Mouse (Mus musculus) forebrain, embryonic 10.5 days (tissue): Measurements from ENCODE around the gene Cdv3. TPM values are rescaled to one million over a fixed set of nuclear protein-coding genes. Genes with fewer than 3 reads are reported as not detected.

ENCODE experiments used
- DNase-seq: peaks from one replicate; pipeline ENCODE4 v3.0.0-alpha.2; 2017; ENCODE audit warnings: low spot score; ENCODE audit errors: extremely low spot score
- H3K27ac ChIP-seq: fragments of 300-500 bp; sonication (generic); 2 replicates; pipeline ENCODE4 v1.5.1; 2016; ENCODE audit warnings: mild to moderate bottlenecking
- H3K27me3 ChIP-seq: fragments of 300-500 bp; sonication (generic); 2 replicates; pipeline ENCODE4 v1.6.1; 2016; ENCODE audit warnings: mild to moderate bottlenecking; ENCODE audit not compliant: poor library complexity, severe bottlenecking
- H3K36me3 ChIP-seq: fragments of 300-500 bp; sonication (generic); replicated peaks from 2 replicates; pipeline ENCODE4 v1.6.1; 2016; ENCODE audit warnings: mild to moderate bottlenecking, moderate library complexity
- H3K4me1 ChIP-seq: fragments of 300-500 bp; sonication (generic); 2 replicates; pipeline ENCODE4 v1.6.1; 2016
- H3K4me3 ChIP-seq: fragments of 300-500 bp; sonication (generic); 2 replicates; pipeline ENCODE4 v1.5.1; 2016; ENCODE audit warnings: mild to moderate bottlenecking, moderate library complexity
- H3K9me3 ChIP-seq: fragments of 300-500 bp; sonication (generic); 2 replicates; pipeline ENCODE4 v1.6.1; 2016; ENCODE audit warnings: mild to moderate bottlenecking, moderate library complexity
- WGBS: fragments of 180-500 bp; shearing (Covaris S2); methylation state at CpG from one replicate; pipeline ENCODE4 v1.1.7; 2016; 5-methylcytosine and 5-hydroxymethylcytosine counted together
- polyA plus RNA-seq: library from polyadenylated mRNA; unstranded; fragments of >200 nt; fragmentation: Nextera tagmentation; extraction: Ambion mirVana; gene quantifications from 2 replicates; pipeline ENCODE4 v1.2.1, GENCODE M21; 2016

The Cdv3 gene
- polyA plus RNA-seq, 1 experiment from 2014 or later: 213 TPM

- Histone ChIP-seq H3K27me3 (no peaks in the 10 kb centered on the region), H3K4me1 (peaks cover 28% of the 10 kb centered on the region), H3K4me3 (no peak overlapping the region), H3K9me3 (no peaks in the 10 kb centered on the region), H3K36me3 (peaks cover 81% of the 10 kb centered on the region), H3K27ac (no peak overlapping the region)
- WGBS: 91% methylated on average over 6 of the region's 6 CpGs
- DNase-seq: no peak
These were observed 55.8 kb downstream of the Cdv3 start for GRCm38 (mm10) chr9:103309832-103310231.

GRCm38 (mm10) chr9:103305332-103306041 is 60.2 kb downstream of the Cdv3 start:
- peaks cover 39% of the 10 kb centered on the region for H3K36me3 ChIP-seq
- H3K27ac ChIP-seq: peak overlapping the region; percentile 98
- DNase-seq: no peak
- under 1% methylated on average over 40 of the region's 40 CpGs for WGBS
- peaks cover 35% of the 10 kb centered on the region for H3K4me1 ChIP-seq
- H3K4me3 ChIP-seq: peak overlapping the region; percentile 94
- H3K9me3 ChIP-seq: no peaks in the 10 kb centered on the region
- no peaks in the 10 kb centered on the region for H3K27me3 ChIP-seq

GRCm38 (mm10) chr9:103304927-103305326 is 60.7 kb downstream of the Cdv3 start, which contains the start of the genes 1300017J02Rik and Topbp1:
TSS of gene 1300017J02Rik (minus strand) at chr9:103305082.
TSS of gene Topbp1 (plus strand) at chr9:103305215.
- H3K4me3 ChIP-seq: peak within 1 kb of the TSS; percentile 94
- H3K27me3 ChIP-seq: no peaks in the 10 kb centered on the region
- peaks cover 33% of the 10 kb centered on the region for H3K36me3 ChIP-seq
- peaks cover 35% of the 10 kb centered on the region for H3K4me1 ChIP-seq
- H3K27ac ChIP-seq: peak within 1 kb of the TSS; percentile 98
- H3K9me3 ChIP-seq: no peaks in the 10 kb centered on the region
- peak; percentile 95 for DNase-seq
- under 1% methylated on average over 49 of the region's 49 CpGs for WGBS

Other genes with a start within 250 kb of the Cdv3 start
- gene Srprb, start 163.7 kb downstream of the Cdv3 start, polyA plus RNA-seq: 62.1 and 66.9 TPM in 2 replicates
- gene Gm20425, start 135.5 kb downstream of the Cdv3 start, polyA plus RNA-seq: not detected in 2 replicates
- gene Trf, start 135.4 kb downstream of the Cdv3 start, polyA plus RNA-seq: 11.9 and 14.2 TPM in 2 replicates
- gene 1300017J02Rik, start 60.8 kb downstream of the Cdv3 start, polyA plus RNA-seq: 3.6 and 4.1 TPM in 2 replicates
- 96.0 and 106 TPM in 2 replicates for gene Topbp1, start 60.6 kb downstream of the Cdv3 start, polyA plus RNA-seq
- gene Bfsp2, start 114.6 kb upstream of the Cdv3 start, polyA plus RNA-seq: 0.59 and 0.79 TPM in 2 replicates